Mouse (Mus musculus): ENCODE results near the gene Rgs8.

Gene Rgs8

DNA sequence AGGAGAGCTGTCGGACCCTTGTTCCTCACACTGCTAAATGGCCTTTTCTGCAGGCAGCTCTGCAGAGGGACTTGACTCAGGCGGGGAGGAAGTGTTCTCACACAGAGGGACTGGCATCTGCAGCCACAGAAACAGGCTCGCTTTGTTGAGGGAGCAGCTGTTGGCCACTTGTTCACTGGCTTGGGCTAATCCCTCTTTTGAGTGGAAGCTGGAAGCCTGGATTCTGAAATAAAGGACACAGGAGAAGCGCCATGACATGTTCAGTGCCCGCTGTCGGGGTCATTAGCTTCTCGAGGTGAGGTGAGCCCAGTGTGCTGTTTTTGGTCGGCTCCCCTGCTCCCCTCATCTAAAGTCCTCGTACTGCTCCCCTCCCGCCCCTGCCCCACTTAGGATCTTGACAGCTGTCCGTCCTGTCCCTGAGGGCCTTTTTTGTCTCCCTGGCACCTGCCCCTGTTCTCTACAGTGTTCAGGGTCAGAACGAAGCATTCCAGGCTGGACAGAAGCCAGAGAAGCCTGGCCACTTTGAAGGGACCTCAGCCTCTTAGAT, 50.7 kb downstream of the Rgs8 start:
- DNase-seq (ENCODE audit: extremely low read depth, insufficient read length, low spot score), result no peak

DNA sequence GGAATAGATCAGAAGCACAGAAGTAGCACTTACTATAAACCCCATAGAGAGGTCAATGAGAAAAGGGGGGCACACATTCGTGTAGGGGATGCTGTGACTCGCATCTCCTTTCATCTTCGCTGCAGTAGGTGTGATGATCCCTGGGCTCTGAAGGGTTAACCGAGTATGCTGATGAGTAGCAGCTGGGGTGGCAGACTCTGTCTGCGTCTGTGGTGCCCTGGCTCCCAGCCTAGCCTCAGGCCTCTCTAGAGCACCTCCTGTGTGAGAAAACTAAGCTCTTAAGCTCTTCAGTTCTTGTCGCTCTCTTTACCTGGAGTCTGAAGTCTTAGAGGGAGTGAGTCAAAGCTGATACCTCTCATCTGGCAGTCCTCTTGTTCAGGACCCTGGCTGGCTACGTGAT, 51.3 kb downstream of the Rgs8 start:
- DNase-seq (ENCODE audit: extremely low read depth, insufficient read length, low spot score), result no peak

DNA sequence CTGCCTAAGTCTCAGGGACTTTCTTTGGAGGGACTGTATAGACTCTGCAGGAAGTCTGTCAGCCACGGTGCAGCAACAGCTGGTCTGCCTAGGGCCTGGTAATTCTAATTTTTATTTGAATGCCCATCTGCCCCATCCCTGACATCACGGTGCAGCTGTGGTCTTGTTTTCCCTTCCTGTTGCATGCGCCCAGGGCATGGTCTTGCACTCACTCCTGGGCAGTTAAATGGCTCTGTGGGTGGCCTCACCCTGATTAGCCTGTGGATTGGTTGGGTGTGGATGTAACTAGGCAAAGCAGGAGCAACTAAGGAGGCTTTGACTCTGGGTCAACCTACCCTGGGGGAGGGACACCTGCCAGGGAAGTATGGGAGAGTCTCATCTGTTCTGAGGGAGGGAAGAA, 52.2 kb downstream of the Rgs8 start:
- no peak for DNase-seq (ENCODE audit: extremely low read depth, insufficient read length, low spot score)

DNA sequence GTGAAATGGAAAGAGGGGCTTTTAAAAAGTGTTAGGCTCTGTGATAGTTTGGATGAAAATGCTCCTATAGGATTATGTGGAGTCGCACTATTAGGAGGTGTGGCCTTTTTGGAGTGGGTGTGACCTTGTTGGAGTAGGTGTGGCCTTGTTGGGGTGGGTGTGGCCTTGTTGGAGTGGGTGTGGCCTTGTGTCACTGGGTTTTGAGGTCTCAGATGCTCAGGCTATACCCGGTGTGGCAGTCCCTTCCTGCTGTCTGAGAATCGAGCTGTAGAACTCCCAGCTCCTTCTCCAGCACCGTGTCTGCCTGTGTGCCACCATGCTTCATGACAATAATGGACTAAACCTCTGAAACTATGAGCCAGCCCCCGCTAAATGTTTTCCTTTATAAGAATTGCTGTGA, 55.8 kb downstream of the Rgs8 start:
- no peak for DNase-seq (ENCODE audit: extremely low read depth, insufficient read length, low spot score)

DNA sequence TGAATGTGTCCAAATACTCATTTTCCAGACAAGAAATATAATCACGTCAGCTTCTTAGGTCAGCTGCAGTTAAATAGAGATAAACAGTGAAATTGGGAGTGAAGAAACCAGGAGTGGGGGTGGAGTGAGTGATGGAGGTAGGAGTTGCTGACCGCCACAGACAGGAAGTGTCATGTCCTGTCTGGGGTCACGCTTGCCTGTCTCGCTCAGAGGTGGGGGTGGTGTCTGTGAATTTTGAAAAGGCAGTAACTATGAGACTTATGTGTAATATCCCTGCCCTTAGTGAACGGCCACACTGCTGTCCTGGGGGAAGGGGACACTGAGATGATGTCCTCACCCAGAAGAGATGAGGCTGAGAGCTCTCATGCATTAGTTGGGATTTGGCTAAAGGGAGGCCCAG, 56.6 kb downstream of the Rgs8 start:
- DNase-seq (ENCODE audit: extremely low read depth, insufficient read length, low spot score), result no peak

DNA sequence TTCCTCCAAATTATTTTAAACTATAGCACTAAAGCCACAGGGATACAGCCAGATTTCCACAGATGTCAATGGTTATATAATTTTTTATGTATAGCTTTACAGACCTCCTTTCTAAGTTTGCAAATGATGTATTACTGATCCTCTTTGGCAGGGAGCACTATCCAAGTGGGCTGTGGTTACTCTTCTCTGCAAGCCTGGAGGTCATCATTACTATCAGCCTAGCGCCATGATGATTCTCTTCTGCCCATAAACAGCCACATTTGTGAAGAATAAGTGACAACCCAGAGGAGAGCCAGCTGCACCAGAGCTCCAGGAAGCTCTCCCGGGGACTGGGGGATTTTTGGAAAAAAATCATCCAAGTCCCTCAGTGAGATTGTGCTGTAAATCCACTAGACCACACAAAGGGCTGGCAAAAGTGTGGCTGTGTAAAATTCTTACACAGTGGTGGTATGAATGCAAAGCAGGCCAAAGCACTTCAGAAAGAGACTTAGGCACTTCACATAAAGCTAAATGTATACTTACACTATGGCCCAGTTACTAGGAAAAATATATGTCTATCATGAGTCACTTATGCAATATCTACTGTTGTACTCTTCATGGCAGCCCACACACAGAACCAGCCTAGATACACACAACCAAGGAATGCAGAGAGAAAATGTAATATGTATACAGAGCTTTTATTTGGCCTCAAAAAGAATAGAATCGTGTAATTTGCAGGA, 58.9 kb downstream of the Rgs8 start:
- no peak for DNase-seq (ENCODE audit: extremely low read depth, insufficient read length, low spot score)

DNA sequence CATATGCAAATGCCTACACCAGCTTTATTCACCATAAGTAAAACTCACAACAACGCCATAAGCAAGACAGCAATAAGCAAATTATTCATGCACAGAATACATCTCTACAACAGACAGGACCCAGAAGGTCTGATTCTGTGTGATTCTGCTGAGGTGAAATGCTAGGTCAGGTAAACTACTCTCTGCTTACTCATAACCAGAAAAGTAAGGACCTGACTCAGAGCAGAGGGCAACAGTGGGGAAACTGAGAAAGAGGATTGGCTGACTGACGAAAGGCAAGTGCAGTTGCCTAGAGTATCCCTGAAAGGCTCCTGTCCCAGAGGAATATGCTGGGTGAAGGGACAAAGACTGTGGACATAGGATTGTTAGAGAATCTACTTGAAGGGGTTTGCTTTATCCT, 59.8 kb downstream of the Rgs8 start:
- DNase-seq (ENCODE audit: extremely low read depth, insufficient read length, low spot score), result no peak

DNA sequence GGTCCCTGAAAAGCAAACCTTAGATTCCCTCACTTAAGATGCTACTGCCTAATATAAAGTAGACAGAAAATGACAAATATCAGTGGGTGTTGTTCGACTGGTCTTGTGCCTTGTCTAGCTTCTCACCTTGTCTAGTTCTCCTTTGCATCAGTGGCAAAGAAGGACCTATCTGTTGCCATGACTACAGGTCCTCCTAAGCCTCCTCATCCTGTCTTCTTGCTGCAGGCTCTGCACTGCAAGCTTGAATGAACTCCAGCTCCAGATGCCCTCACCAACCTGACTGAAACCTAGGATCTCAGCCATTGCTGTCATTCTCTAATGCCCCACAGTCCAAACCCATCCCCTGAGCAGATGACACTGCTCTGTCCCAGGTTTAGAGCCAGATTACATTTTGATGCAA, 65.2 kb downstream of the Rgs8 start:
- no peak for DNase-seq (ENCODE audit: extremely low read depth, insufficient read length, low spot score)

DNA sequence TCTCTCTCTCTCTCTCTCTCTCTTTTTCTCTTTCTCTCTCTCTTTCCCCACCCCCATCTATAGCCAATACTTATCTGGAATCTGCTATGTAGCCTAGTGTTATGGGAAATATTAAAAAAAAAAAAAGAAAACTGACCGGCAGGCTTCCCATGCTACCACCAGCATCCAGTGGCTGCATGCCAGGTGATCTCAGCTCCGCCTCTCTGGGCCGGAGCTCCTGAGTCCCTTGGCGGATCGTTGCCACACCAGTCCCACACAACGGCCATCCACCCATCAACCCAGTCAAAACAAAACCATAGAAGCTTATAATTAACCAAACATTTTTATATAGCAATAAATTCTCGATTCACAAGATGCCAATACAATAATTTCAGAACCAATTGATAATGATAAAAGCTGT, 68.1 kb downstream of the Rgs8 start:
- no peak for DNase-seq (ENCODE audit: extremely low read depth, insufficient read length, low spot score)

DNA sequence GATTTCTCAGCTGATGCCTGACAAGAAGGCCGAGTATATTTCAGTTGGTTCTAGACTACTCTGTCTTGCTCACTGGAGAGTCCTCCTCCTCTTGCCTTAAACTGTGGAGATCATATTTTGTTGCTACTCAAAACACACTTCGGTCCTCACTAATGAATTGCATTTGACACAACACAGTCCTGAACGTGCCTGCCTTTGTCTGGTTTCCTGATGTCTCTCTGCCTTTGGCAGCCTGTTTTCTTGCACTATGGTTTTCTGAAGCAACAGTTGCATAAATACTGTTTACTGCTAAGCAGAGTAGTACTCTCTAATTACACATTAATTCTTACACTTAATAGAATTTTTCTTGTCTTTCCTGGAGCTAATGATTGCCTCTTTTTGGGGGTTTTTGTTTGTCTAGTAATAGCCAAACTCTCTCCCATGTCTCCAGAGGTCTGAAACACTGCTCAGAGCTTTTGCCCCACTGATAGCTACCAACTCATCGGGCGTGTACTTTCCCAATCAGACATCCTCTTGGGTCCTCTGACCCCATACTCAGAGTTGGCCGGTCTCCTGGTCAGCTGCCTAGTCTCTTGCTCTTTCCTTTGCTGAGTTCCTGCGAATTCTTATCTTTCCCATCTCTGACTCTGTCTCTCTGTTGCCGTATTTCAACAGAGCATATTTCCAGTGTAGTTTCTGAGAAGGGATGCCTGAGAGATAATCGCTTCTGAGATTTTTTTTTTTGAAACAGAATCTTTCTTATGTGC, 68.9 kb downstream of the Rgs8 start:
- DNase-seq (ENCODE audit: extremely low read depth, insufficient read length, low spot score), result no peak

DNA sequence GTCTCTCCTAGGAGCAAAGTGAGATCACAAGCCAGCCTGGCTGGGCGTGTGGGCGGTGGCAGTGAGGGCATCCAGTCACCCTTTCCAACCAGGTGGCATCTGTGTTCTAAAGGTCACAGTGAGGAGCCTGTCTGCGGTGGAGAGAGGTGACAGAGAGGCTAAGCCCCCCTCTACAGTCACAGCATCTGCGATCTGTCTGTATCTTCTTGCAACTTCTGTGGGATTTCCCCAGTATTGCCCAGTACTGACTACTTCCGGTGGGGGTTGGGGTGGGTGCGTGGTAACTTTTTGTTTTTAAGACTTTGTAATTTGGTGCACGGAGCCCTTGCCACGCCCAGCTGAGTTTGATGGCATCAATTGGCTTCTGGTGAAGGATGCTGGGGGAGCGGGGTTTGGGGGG, 70.6 kb downstream of the Rgs8 start:
- no peak for DNase-seq (ENCODE audit: extremely low read depth, insufficient read length, low spot score)

DNA sequence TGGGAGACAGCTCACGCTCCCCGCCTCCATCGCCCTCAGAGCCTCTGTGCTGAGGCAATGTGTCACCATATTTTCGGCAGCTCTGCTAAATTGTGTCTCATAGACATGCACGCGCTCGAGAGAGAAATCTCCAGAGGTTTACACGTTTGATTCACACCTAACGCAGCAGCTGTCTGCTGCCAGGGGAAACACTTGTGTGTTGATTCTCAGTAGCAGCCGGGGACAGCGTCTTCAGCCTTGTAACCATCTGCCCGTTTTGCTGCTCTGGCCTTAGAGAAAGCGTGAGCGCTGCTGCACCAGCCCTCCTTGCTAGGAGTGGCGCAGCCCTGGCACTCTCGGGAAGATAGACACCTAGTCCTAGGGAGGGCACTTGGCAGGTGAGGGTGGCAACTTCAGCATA, 73.8 kb downstream of the Rgs8 start:
- DNase-seq (ENCODE audit: extremely low read depth, insufficient read length, low spot score), result no peak

DNA sequence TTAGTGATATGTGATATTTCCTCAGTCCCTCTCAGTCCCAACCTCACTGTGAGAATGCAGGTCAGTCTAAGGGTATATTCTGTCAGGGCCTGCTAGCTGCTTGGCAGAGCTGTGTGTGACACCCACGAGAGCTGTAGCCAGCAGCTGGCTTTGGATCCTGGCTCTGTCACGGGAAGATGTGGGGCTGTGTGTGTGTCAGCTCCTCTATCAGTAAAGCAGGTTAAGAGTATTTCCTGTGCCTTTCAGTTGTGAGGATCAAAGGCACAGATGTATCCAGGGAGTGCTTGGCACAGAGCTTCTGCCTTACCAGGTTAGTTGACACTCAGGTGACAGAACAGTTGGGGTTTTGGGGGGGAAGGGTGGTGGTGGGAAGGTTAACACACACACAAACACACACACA, 77.0 kb downstream of the Rgs8 start:
- DNase-seq (ENCODE audit: extremely low read depth, insufficient read length, low spot score), result no peak

DNA sequence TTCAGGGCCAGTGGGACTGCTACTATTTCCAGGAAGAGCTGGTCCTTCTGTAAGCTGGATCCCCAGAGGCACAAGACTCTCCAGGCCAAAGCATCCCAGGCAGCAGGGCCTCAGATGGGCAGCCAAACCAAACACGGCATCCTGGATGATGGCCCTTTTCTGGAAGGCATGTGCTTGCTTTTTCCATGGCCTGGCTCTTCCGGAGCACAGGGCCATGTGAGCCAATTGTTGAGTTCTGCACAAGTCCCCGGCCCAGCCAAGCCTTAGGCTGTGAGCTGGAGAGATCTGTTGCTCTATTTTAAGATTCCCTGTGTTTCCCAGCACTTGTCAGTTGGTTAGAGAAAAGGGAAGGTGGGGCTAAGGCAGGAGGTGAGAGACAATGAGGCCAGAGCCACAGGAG, 77.8 kb downstream of the Rgs8 start:
- no peak for DNase-seq (ENCODE audit: extremely low read depth, insufficient read length, low spot score)

DNA sequence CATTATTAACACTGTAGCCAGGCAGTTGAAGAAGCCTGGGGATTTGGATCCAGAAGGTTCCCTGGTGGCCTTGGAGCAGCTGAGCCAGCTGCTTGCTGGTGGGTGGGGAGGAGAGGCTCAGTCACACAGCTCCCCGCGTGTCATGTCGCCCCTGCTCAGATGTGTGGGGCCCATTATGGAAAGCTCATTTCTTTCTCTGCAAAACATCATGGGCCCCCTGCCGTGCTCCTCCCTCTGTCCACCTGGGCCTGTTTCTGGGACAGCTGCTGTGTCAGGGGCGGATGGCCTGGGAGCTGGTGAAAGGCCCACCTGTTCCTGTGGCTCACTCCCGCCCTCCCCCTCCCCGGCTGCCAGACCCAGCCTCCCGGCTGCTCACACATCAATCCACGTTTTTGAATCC, 80.4 kb downstream of the Rgs8 start:
- DNase-seq (ENCODE audit: extremely low read depth, insufficient read length, low spot score), result no peak

DNA sequence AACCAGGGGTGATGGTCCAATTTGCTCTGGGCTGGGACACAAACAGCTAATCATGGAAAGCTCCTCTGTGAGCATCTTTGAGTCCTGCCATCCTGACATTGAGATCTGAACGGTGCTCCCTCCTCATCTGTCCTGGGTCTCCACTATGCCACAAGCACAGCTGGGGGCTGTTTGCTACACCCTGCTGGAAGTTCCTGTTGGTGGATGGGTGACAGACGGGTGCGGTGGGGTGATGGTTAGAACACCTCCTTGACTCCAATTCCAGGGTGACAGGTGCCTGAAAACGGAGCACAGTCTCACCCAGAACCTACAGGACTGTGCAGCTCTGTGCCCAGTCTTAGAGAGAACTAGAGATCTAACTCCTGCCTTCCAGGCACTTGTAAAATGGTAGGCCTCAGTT, 82.0 kb downstream of the Rgs8 start:
- DNase-seq (ENCODE audit: extremely low read depth, insufficient read length, low spot score), result no peak

DNA sequence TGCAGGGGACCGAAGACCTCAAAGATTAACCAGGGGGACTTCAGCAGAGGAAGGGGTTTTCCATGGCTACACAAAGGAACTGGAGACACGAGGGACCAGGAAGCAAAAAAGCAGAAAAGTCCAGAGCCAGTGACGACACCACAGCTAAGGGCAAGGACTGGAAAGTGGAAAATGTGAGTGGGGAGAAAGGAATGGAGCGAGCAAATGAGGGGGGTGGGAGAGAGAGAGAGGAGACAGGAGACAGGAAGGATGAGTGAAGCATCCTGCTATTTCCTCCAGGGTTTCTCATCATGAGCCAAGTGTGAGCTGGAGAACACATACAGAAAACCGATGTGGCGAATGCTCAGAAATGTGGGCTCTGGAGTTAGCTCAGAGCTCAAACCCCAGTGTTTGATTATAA, 83.3 kb downstream of the Rgs8 start:
- no peak for DNase-seq (ENCODE audit: extremely low read depth, insufficient read length, low spot score)

DNA sequence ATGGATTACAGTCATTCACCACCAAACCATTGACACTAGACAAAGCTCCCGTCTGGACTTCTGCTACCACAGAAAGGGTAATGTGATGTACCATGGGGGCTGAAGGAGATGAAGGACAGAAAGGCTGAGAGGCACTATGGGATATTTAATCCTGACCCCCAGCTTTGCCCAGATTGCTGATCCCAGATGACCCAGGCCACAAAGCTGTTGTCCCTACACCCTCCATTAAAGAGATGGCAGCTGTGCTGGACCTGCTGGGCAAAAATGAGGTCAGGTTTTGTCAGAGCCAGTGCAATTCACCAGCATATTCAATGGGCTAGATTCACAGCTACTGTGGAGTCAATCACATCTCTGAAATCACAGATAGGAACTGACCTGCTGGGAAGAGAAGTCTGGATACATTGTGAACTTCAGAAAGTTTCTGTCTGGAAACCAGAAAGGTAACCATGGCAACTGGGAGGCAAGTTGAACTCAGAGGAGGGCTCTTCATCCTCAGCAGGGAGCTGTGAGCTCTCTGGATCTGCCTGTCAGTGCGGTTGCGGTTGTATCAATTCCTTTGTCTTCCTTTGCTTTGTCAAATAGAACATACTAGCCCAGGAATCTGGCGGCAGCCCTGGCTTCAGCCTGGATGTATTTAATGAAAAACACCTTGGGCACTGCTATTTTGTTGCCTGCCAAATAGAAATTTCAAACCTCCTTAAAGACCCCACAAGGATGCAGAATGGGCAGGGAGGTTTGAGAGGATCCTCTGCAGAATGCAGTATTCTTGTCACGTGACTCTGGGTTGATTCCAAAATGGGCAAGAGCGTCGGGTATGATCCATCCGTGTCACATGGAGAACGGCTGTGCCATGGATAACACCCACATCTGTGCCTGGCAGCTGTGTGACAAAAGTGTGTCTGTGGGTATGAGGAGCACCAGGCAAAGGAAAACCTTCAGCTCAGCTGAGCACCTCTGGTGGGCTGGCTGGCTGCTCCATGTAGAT, 84.6 kb downstream of the Rgs8 start:
- no peak for DNase-seq (ENCODE audit: extremely low read depth, insufficient read length, low spot score)

DNA sequence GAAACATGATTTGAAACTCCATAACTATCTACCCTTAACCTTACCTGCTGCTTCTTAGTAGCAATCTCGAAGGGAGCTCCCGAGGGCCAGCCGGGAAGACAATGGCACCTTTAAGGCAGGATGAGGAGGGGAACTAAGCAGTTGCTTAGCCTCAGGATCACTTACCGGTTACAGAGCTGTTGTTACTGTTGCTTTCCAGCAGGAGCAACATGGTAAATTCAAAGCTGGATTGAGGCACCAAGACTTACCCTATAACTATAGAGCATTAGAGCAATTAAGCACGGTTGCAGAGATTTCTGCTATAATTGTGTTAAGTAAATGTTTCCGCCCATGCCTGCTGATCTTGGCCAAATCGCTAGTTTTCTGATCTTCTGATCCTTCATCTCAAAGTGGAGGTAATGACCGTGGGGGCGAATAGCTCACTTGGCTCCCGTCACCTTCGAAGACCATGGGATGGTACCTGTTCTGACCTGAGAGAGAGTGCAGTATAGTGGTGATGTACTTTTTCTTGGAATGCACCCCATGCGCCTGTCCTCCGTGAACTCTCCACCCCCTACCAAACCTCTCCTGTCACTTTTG, 86.7 kb downstream of the Rgs8 start:
- DNase-seq (ENCODE audit: extremely low read depth, insufficient read length, low spot score), result no peak

DNA sequence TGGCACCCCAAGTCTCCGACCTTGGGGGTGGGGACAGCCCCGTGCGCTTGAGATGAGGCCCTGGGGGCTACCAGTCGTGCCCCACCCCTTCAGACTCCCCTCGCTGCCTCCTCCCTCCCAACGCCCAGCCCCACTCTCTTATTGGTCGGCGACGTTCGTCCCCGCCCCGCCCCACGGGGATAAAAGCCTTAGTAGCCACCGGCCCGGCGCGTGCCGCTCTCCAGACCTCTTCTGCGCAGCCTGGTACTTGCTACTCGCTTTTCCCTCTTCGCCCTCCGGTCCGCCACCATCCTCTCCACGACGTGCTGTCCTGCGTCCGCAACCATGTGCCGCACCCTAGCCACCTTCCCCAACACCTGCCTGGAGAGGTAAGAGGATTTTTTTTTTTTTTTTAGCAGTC, 87.3 kb downstream of the Rgs8 start, which contains the start of gene Rgs16:
TSS of gene Rgs16 (plus strand) at position 205 of the 400 bp plus-strand sequence.
- no peak for DNase-seq (ENCODE audit: extremely low read depth, insufficient read length, low spot score)

Data from 3134 (cell line).